Mouse (Mus musculus): ENCODE measurements around the gene Btbd35f6. TPM values are rescaled to one million over a fixed set of nuclear protein-coding genes. Genes with fewer than 3 reads are reported as not detected.
"Not testable (repeated sequence)": the region's sequence is repeated elsewhere in the genome, so short reads cannot be mapped to it uniquely, and the experiment has no call there.

The Btbd35f6 gene
- polyA plus RNA-seq (2012; rRNA removed) = not detected in 2 replicates

- DNase-seq (ENCODE audit: low read depth) = not testable (repeated sequence)
Observed at GRCm38 (mm10) chrX:33956440-33956839, at the start of gene Btbd35f6. Gene Btbd35f6 (minus strand): TSS chrX:33956540.

DNA sequence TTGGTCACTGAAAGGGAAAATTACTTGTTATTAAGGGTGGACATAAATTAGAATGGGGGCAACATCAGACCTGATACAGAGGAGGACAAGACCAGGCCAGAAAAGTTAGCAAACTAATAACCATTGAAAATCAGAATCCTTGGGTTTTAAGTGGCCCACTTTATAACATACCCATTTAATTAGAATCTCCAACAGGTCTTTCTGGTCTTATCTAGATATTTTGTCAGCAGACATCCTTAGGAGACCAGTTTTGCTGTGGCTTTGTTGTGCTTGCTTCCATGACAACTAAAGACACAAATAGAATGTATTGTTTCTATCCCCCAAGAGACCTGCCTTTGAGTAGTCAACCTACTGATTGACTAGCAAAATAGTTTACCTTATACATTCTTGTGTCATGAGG lies 30.4 kb upstream of the Btbd35f6 start, which contains the start of gene Gm21870:
Gm21870 (minus strand) TSS at position 101 of the 400 bp plus-strand sequence.
- DNase-seq (ENCODE audit: low read depth) = not testable (repeated sequence)

DNA sequence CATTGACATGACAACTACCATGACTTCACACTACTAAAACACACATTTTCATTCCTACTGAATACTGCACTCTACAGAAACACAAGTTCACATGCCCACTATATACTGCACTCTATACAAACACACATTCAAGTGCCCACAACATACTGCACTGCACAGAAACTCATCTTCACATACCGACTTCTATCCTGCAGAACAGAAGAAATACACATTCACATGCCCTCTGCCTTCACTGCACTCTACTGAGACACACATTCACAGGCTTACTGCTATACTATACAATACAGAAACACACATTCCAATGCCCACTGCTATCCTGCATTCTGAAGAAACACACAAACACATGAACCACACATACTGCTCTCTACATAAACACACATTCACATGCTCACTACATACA lies 26.1 kb downstream of the Btbd35f6 start:
- not testable (repeated sequence) for DNase-seq (ENCODE audit: low read depth)

- DNase-seq (ENCODE audit: low read depth) = not testable (repeated sequence)
Observed at GRCm38 (mm10) chrX:33928225-33928624, 28.1 kb downstream of the Btbd35f6 start.

GRCm38 (mm10) chrX:33926344-33926743 lies 30.0 kb downstream of the Btbd35f6 start:
- not testable (repeated sequence) for DNase-seq (ENCODE audit: low read depth)

- not testable (repeated sequence) for DNase-seq (ENCODE audit: low read depth)
Observed at GRCm38 (mm10) chrX:33925420-33925819, 30.9 kb downstream of the Btbd35f6 start.

Other genes starting within 250 kb of the Btbd35f6 start
- not detected in 2 replicates for gene Gm21870, start 30.3 kb upstream of the Btbd35f6 start, polyA plus RNA-seq (2012; rRNA removed)
- gene Btbd35f9, start 205.0 kb upstream of the Btbd35f6 start, polyA plus RNA-seq (2012; rRNA removed) = not detected in 2 replicates